Mouse (Mus musculus): ENCODE results near the gene Hic2.
A peak's percentile ranks its signal among the peaks of the same experiment; 100 is the strongest.

Gene Hic2

DNA sequence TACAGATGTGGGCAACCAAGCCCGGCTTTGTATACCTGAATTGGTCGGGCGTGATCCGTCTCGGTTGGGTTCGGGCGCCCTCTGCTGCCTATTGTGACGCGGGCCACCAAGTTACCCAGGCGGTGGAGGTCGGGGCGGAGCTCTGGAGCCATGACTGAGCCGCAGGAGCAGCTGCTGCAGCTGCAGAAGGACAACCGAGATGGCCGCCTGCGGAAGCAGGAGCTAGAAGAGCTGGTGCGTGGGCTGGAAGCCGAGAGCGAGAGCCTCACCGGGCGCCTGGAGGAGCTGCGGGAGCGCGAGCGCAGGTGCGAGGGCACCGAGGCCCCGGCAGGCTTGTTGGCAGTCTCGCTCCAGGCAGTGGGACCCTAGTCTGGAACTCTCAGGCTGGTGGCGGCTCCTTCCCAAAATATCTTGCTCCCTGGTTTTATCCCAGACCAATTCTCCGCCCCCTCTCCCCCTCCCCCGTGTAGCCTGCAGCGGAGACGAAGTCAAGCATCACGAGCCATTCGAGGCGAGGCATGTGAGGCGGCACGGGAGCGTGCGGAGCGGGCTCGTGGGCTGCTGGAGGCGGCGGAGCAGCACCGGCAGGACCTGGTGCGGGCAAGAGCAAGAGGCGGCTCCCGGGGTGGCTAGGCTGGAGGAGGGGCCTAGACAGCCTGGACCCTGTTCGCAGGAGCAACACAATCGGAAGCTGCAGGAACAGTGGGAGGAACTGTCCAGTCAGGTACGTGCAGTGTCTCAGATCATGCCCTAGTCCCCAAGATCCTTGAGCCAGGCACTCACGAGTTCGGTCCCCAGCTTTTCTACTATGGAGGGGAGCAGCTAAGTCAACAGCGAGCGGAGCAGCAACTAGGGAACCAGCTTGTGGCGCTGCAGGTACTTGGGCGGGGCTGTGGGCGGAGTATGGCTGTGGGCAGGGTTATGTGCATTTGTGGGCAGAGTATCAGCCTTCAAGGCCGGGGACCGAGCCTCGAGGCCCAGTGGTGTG is 43.1 kb downstream of the Hic2 start:
- peak; percentile 95 for DNase-seq (ENCODE audit: low read depth)

DNA sequence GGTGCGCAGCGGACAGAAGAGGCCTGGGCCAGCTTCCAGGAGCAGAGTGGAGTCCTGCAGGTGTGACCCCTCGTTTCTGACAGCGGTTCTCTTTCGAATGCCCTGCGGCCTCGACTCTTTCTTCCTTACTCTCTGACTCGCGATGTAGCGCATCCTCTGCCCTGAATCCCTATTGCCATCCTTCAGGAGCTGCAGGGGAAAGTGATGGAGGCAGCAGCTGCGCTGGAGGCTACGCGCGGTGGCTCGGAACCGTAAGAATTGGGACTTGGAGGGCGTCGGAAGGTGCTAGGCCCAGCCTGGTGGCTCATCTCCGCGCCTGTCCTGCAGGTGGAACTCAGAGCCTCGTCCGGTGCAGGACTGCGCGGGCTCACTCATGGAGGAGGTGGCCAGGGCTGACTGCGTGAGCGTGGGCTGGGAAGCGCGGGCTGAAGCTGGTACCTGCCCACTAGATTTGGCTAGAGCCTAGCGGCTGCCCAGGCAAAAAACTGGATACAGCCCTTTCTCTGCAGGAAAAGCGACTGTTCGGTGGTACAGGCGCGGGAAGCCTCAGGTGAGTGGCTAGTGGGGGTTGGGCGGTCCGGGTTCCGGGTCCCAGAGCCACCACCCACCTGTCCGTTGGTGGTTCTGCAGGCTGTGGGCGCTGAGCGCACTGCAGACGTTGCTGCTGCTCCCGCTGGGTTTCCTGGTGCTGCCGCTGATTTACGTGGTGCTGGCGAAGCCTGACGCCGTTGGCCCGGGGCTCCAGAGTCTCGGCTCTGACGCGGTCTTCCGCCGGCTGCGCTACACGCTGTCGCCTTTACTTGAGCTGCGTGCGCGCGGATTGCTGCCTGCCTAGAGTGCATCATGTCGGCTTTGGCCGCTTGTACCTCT is 44.2 kb downstream of the Hic2 start:
- DNase-seq (ENCODE audit: low read depth), result no peak

DNA sequence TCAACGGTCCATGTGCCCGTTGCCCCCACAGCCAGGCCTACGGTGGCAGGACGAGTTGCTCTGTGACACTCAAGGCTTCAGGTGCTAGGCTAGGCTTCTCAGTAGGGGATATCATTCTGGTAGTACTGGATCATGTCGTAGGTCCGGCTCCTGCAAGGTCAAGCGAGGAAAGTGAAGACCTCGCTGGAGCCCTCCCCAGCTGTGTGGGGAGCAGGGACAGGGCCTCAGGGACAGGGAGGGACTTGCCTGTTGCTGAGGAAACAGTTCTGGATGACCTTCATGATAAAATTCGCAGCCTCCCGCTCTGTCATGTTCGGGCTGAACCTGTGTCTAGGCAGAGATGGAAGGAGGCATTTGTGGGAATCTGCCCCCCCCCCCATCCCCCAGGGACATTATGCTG is 47.1 kb downstream of the Hic2 start:
- DNase-seq (ENCODE audit: low read depth), result peak; percentile 10

DNA sequence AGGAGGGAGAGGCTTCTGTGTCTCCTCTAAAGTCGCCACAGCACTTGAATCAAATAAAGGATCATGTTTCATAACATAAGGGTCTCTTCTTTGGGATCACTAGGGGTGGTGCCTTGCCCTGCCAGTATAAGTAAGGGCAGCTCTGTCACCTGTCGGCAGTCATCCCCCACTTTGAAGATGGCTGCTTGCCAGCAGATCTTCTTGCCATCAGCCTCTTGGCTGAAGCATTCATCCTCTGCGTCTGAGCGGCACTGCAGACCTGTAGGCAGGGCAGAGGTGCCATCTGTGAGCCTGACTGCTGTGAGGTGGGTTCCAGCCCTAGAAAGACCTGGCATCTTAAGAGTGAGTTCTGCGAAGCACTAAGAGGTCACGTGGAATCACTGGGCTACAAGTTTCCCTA is 49.8 kb downstream of the Hic2 start:
- DNase-seq (ENCODE audit: low read depth), result no peak

DNA sequence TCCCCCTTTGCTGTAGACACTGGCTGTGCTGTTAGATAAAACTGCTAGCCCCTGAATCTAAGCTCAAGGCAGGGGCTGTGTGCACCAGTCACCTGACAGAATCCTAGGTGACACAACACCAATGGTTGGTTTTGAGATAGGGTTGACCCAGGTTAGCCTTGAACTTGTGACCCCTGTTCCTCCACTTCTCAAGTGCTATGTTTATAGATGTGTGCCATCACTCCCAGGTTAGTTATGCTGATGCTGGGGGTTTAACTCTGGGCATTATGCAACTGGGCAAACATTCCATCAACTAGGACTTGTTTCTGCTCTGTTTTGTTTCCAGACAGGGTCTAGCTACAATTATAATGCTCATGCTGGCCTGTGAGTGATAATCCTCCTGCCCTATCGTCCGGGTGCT is 53.7 kb downstream of the Hic2 start:
- DNase-seq (ENCODE audit: low read depth), result no peak

DNA sequence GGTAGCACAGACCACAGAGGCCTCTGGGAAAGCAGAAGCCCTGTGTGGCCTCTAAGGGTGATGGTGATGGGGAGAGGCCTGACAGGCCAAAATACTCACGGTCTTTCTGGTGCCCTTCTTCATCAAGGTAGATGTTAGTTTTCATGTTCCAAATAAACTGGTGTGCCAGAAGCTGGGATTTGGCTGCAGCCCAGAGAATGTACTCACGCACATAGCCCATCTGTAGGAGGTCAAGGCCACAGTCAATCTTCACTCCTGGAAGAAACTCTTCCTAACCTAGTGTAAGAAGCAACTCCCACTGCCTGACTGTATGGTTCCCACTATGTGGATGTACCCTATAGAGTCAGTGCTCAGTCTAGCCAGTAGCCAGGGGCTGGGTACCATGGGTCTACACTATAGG is 57.6 kb downstream of the Hic2 start:
- no peak for DNase-seq (ENCODE audit: low read depth)

DNA sequence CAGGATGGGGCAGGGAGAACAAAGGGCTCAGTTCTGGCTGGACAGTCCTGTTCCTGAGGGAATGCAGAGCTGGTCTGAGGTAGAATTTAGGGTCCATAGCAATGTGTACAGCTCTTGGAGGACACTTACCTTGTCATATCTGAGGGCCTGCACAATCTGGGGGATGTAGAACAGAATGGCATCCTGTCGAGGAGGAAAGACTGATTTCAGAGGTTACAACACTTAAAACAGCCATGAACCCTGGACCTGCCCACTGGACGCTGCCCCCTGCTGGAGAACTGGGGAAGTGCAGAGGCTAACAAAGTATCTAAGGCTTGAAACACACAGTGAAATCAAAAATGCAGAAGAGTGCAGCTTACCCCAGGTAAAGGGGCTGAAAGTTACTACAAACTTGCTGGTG is 59.4 kb downstream of the Hic2 start:
- peak; percentile 83 for DNase-seq (ENCODE audit: low read depth)

DNA sequence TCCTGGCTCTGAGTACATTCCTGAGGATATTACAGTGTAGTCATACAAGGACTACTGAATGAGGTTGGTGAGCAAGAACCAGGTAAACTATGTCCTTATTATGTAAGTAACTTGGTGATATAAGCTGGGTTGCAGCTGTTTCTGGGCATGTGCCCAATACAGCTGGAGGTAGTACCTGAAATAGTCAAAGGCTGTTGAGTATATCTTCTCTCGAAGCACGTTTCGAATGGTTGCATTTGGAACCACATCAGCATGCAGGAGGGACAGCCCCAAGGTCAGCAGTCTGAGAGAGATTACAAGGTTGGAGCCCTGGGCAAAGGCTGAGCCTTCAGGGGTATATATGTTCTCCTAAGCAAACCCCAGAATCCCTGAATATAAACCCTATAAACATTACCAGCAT is 67.4 kb downstream of the Hic2 start:
- DNase-seq (ENCODE audit: low read depth), result no peak

DNA sequence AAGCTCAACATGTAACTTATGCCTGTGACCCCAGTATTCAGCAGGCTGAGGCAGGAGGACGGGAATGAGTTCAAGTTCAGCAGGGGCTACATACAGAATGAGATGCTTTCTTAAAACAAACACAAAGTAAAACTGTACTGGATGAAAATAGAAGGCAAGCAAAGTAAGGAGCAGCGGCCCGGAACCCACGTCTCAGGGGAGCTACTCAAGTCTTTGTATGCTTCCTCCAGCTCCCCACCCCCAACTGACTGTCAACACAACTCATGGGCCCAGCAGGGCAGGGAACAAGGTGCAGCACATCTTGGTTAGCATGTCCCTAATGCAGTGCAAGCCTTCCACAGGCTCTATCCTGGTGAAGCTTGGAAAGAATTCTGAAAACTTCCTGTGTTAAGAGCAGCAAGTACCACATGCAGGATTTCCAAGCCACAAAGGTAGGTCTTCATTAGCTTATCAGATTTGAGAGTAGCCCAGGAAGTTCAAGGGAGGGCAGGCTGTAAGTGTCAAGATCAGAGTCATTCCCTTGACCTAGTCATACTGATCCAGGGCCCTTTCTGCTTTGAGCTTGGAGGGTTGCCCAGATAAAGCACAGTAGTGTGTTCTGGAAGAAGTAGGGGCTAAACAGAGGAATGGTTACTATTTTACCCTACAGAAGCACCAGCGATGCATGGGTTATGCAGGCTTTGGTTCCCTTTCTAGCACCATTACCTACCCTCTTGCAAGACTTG is 70.3 kb downstream of the Hic2 start:
- DNase-seq (ENCODE audit: low read depth), result no peak

DNA sequence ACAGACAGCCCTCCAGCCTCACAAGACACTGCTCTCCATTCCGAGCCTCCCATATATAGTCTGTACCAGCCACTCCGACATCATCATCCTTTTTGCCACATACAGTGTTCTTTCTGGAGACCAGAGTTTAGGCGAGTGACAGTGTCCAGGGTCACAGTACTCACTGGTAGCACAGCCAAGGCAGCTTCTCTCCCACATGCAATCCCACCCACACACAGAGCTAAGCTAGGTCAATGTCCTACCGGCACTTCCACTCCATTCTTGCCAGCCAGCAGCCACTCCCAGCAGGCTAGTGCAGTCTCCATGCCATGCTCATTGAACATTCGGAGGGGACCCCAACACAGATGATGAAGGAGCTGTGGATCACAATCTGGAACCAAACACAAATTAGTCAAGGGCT is 74.1 kb downstream of the Hic2 start:
- DNase-seq (ENCODE audit: low read depth), result no peak

DNA sequence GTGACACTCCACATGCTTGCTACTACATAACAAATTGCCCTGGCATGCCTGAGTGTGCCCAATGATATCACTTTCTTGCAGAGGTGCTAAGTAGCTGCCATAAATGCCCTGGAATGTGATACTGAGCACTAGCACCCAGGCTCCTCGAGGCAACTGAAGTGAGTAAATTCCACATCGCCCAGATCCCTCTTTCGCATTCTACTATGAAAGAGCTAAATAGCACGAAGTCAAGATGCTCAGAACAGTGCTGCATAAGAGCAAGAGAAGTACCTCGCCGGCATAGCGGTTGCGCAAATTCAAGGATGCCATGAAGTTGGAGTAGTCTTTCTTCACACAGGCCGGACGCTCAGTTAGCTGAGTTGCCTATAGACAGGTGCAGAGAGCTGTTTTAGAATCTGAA is 75.7 kb downstream of the Hic2 start:
- no peak for DNase-seq (ENCODE audit: low read depth)

DNA sequence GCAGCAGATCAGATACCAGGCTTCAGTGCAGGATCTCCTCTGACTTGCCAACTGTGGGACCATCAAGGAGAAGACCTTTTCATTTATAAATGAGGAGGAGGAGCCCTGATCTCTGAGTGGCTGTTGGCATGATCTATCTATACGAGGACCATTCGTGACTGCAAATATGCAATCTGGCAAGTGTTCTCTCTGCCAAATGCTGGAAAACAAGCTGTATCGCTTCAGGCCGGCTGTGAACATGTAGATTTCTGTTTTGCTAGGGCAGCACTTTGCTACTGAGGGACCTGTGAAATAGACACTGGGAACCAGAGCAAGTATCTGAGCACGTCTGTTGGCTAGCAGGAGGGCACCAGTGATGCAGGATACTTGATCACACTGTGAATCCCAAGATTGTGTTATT is 79.2 kb downstream of the Hic2 start:
- no peak for DNase-seq (ENCODE audit: low read depth)
